Mouse (Mus musculus) gastrocnemius, adult 2 months (tissue): ENCODE results near the gene Slc35a2. TPM values are rescaled to one million over a fixed set of nuclear protein-coding genes. Genes with fewer than 3 reads are reported as not detected.
A peak's percentile ranks its signal among the peaks of the same experiment; 100 is the strongest.
"Not testable (repeated sequence)": the region's sequence is repeated elsewhere in the genome, so short reads cannot be mapped to it uniquely, and the experiment has no call there.

ENCODE experiments used
- DNase-seq: peaks from one replicate; pipeline ENCODE4 v3.0.0; 2022
- H3K27ac ChIP-seq: fragments of 200-600 bp; 2 replicates; pipeline ENCODE4 v1.8.1; 2022; ENCODE audit warnings: mild to moderate bottlenecking
- H3K4me3 ChIP-seq: fragments of 200-600 bp; 2 replicates; pipeline ENCODE4 v1.8.1; 2022; ENCODE audit warnings: mild to moderate bottlenecking, moderate library complexity
- CTCF ChIP-seq: fragments of 200-600 bp; IDR thresholded peaks from 2 replicates; pipeline ENCODE4 v1.8.1; 2022; ENCODE audit warnings: antibody characterized with exemption, mild to moderate bottlenecking, moderate library complexity
- intact Hi-C: fragments of 180-260 bp; cut with DNase I; formaldehyde crosslinking; loops from one replicate; pipeline ENCODE4 v1.15.1; 2025
- total RNA-seq, 2 experiments: library from RNA; stranded (reverse); gene quantifications; 2 replicates each; pipeline ENCODE4 v1.2.3; 2021

The Slc35a2 gene
- total RNA-seq, 2 experiments from 2014 or later, result 8.8 to 10.9 TPM

- no peak for TF ChIP-seq CTCF
- intact Hi-C loops, result no loop called here
- Histone ChIP-seq H3K4me3 (no peak overlapping the region), H3K27ac (no peak overlapping the region)
- no peak for DNase-seq
Measured at GRCm38 (mm10) chrX:7867141-7867540, 16.7 kb upstream of the Slc35a2 start.

- DNase-seq, result no peak
- H3K4me3 ChIP-seq, result no peak overlapping the region
- TF ChIP-seq CTCF, result no peak
- intact Hi-C loops, result no loop called here
- no peak overlapping the region for H3K27ac ChIP-seq
Measured at GRCm38 (mm10) chrX:7868506-7868905, 15.3 kb upstream of the Slc35a2 start.

GRCm38 (mm10) chrX:7869826-7870225 lies 14.0 kb upstream of the Slc35a2 start:
- no peak for DNase-seq
- intact Hi-C loops, result no loop called here
- Histone ChIP-seq H3K27ac (no peak overlapping the region), H3K4me3 (no peak overlapping the region)
- no peak for TF ChIP-seq CTCF

- Histone ChIP-seq H3K4me3 (peak within 1 kb of the TSS; percentile 79), H3K27ac (peak within 1 kb of the TSS; percentile 74)
- intact Hi-C loops, result loop anchor here (5.0 kb wide), 1 partner anchor 36 kb away; the partner anchor contains the start of gene Otud5
- no peak for TF ChIP-seq CTCF
- DNase-seq, result peak; percentile 87
Measured at GRCm38 (mm10) chrX:7878007-7878419, 5.8 kb upstream of the Slc35a2 start, which contains the start of gene Pim2. Pim2 (plus strand) TSS chrX:7878262.

- intact Hi-C loops, result loop anchor here (5.0 kb wide), 1 partner anchor 36 kb away; the partner anchor contains the start of gene Otud5
- peak overlapping the region; percentile 79 for H3K4me3 ChIP-seq
- peak; percentile 30 for DNase-seq
- TF ChIP-seq CTCF, result no peak
- peak overlapping the region; percentile 74; the same call in 1 of the 2 replicates for H3K27ac ChIP-seq
Measured at GRCm38 (mm10) chrX:7878495-7878894, 5.3 kb upstream of the Slc35a2 start.

- intact Hi-C loops, result loop anchor here (5.0 kb wide), 1 partner anchor 38 kb away; the partner anchor contains the start of gene Otud5
- peak; percentile 58 for TF ChIP-seq CTCF
- DNase-seq, result peak; percentile 68
- peak overlapping the region; percentile 69 for H3K27ac ChIP-seq
- peak overlapping the region; percentile 64 for H3K4me3 ChIP-seq
Measured at GRCm38 (mm10) chrX:7879819-7880218, 4.0 kb upstream of the Slc35a2 start.

- H3K4me3 ChIP-seq, result peak overlapping the region; percentile 77
- H3K27ac ChIP-seq, result peak overlapping the region; percentile 93
- no peak for DNase-seq
- intact Hi-C loops, result no loop called here
- no peak for TF ChIP-seq CTCF
Measured at GRCm38 (mm10) chrX:7898211-7898610, 14.4 kb downstream of the Slc35a2 start.

GRCm38 (mm10) chrX:7898880-7899874 lies 15.3 kb downstream of the Slc35a2 start, which contains the start of the genes Pqbp1 and Timm17b:
Pqbp1 (minus strand) TSS chrX:7899269.
Timm17b (plus strand) TSS chrX:7899357.
- Histone ChIP-seq H3K27ac (peak within 1 kb of the TSS; percentile 93), H3K4me3 (peak within 1 kb of the TSS; percentile 77)
- TF ChIP-seq CTCF, result no peak
- DNase-seq, result peak; percentile 92
- intact Hi-C loops, result no loop called here

GRCm38 (mm10) chrX:7904441-7904840 lies 20.6 kb downstream of the Slc35a2 start:
- Histone ChIP-seq H3K4me3 (no peak overlapping the region), H3K27ac (no peak overlapping the region)
- TF ChIP-seq CTCF, result no peak
- intact Hi-C loops, result no loop called here
- DNase-seq, result no peak

- H3K4me3 ChIP-seq, result no peak within 1 kb of the TSS
- no peak for DNase-seq
- no peak within 1 kb of the TSS for H3K27ac ChIP-seq
- TF ChIP-seq CTCF, result no peak
- intact Hi-C loops, result no loop called here
Measured at GRCm38 (mm10) chrX:7907735-7908134, 23.9 kb downstream of the Slc35a2 start, which contains the start of gene Gm10491. Gm10491 (minus strand) TSS chrX:7907835.

GRCm38 (mm10) chrX:7909242-7909641 lies 25.4 kb downstream of the Slc35a2 start, which contains the start of gene Gm10490:
Gm10490 (plus strand) TSS chrX:7909542.
- H3K4me3 ChIP-seq, intact Hi-C loops, DNase-seq, H3K27ac ChIP-seq: not testable (repeated sequence)

GRCm38 (mm10) chrX:7910473-7910872 lies 26.6 kb downstream of the Slc35a2 start:
- H3K27ac ChIP-seq, result no peak overlapping the region
- peak; percentile 5; the same call in 1 of the 2 replicates for TF ChIP-seq CTCF
- H3K4me3 ChIP-seq, result no peak overlapping the region
- intact Hi-C loops, result loop anchor here (5.0 kb wide), 1 partner anchor 107 kb away; the partner anchor contains the start of gene Glod5
- DNase-seq, result no peak

GRCm38 (mm10) chrX:7915669-7916068 lies 31.8 kb downstream of the Slc35a2 start:
- not testable (repeated sequence) for H3K27ac ChIP-seq
- peak; percentile 38 for TF ChIP-seq CTCF

GRCm38 (mm10) chrX:7917960-7918359 lies 34.1 kb downstream of the Slc35a2 start:
- intact Hi-C loops, H3K4me3 ChIP-seq, H3K27ac ChIP-seq, DNase-seq: not testable (repeated sequence)

More at GRCm38 (mm10) chrX:7915669-7916068, 31.8 kb downstream of the Slc35a2 start:
- intact Hi-C loops, H3K4me3 ChIP-seq, DNase-seq: not testable (repeated sequence)
